Mouse (Mus musculus) naive thymus-derived CD4-positive, alpha-beta T cell, adult 2 months (primary cell): ENCODE measurements at regions not wholly inside any gene's neighbourhood (a gene's known extent, or its start where the extent isn't known, plus 50 kb on each side); places are given as distances from the start of the nearest gene placed in this dataset.
"Not testable (repeated sequence)": the region's sequence is repeated elsewhere in the genome, so short reads cannot be mapped to it uniquely, and the experiment has no call there.

Source experiments
- DNase-seq: peaks from one replicate; pipeline ENCODE4 v3.0.0-alpha.2; 2011; ENCODE audit warnings: low read depth

GRCm38 (mm10) chr9:3116311-3116710 lies 79.6 kb downstream of the Gm10715 start:
- DNase-seq, result not testable (repeated sequence)

GRCm38 (mm10) chr9:3161181-3161580 lies 124.5 kb downstream of the Gm10715 start:
- DNase-seq, result no peak

DNA sequence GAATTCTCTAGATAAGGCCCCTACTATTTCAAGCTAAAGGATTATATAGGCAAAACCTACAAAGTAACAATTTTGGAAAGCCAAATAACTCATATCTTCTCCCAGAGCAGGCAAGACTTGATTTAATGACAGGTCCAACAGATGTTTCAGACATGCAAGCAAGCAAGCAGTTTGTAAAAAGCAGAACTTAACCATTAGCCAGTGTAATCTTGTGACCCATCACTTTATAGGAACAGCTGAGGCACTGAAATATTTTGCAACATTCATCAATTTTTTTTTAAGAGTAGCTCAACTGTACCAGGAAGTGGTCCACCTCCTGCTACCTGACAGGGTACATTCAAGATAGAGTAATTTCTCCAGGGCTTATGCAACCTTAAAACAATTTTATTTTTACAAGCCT lies 147.7 kb downstream of the Gm10715 start:
- no peak for DNase-seq

DNA sequence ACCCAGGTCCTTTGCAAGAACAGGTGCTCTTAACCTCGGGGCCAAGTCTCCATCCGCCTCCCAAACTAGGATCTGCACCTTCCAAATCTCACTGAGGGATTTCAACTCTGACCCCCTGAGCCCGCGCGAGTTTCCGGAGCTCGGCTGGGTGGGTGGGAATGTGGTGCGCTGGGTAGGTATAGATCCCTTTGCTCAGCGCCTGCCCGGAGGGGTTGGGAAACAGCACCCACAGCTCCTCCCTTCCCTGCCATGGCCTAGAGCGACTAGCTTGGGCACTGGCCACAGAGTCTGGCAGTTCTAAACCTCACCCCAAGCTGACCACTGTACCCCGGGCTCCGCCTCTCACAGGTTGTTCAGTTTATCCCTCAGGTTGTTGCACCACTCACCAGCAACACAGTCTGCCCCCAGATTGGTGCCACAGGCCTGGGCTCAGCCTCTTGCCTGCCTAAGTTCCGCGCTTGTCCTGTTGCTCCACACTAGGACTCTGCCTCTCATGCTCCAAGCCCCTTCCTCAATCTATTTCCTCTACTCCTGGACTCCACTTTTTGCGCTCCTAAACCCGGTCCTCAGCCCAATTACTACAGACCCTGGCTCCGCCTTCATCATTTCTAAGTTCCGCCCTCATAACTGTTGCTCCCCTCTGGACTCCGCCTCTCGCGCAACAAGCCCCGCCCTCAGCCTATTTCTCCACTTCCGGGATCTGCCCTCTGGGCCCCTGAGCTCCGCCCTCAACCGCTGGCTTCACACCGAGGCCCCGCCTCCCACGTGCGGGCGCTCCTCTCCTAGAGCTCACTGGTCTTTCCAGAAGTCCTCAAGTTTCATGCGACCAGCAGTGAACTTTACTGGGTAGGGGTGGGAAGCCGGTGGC lies 135.6 kb upstream of the Alkbh8 start:
- no peak for DNase-seq

DNA sequence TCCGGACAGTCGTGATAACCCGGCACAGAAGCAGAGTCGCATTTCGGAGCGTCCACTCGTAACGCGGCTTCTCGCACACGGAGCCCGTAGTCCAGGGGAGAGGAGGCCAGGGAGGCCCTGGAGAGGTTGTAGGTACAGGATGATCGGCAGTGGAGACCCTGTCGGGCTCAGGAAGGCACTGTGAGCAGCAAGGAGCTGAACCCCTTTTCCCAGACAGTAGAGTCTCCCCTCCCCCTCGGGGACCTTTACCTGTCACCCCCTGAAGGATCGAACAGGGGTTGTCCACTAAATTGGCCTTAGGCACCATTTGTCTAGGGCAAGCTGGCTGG lies 135.0 kb upstream of the Alkbh8 start:
- DNase-seq, result not testable (repeated sequence)

- not testable (repeated sequence) for DNase-seq
These were observed 126.8 kb upstream of the Alkbh8 start for GRCm38 (mm10) chr9:3208120-3208519.

DNA sequence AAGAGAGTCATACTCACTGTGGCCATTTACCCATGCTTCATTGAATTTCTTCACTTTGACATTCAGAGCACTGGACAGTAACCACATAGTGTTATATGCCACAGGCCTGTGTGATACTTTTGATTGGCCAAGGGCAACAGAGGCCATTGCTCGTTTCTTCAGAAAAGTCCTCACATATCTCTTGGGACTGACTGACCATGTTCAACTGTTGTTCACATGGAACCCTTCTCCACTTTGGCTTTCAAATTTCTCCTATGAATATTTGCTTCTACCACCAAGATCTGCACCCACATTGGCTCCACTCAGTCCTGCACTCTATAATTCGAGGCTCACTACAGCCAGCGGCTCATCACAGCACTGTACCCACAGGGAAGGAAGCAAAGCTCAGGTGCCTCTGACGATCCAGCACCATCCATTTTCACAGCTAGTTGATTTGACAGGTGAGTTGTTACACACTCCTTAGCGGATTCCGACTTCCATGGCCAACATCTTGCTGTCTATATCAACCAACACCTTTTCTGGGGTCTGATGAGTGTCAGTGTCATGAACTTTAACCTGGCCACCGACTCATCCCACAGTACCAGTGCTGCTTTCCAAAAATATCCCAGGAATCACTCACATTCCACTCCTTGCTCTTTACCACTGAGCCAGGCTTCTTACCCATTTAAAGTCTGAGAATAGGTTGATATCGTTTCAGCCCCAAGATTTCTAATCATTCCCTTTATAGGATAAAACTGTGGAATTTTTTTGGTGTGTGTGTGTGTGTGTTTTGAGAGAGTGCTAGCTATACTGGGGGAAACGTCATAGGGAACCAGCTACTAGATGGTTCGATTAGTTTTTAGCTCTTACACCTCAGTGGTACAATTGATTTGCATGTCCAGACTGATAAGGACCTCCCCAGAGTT lies 76.3 kb upstream of the Alkbh8 start:
- peak; percentile 100 for DNase-seq

DNA sequence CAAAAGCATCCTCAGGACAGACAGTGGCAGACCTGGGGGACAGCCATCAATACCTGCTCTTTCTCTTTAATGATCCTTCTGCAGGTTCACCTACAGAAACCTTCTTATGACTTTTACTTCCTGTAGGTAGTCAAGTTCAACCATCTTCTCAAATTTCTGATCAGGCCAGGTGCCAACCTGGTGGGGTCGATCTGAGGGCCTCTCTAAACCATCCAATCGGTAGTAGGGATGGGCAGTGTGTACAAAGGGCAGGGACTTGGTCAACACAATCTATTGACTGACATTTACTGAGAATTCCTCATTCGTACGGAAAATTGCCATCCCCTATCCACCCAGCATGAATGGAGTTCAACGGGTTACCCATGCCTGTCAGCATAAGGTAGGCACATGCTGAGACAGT lies 74.8 kb upstream of the Alkbh8 start:
- DNase-seq, result peak; percentile 82

DNA sequence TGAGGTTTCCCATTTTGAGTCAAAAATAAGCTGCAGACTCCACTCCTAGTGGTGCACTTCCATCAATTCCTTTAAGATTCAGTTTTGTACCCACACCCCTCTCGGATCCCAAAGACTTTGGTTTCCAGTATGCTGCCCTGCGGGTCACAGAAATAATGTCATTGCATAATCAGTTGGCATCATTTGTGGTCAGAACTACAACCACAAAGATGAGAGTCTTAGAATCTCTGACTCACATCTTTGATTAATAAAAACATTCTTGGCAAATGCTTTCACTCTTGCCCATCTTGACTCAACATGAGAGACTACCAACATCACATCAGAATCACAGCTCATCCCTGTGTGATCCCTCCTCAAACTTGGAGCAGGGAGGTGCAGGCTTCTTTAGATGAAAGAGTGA lies 74.1 kb upstream of the Alkbh8 start:
- DNase-seq, result no peak

DNA sequence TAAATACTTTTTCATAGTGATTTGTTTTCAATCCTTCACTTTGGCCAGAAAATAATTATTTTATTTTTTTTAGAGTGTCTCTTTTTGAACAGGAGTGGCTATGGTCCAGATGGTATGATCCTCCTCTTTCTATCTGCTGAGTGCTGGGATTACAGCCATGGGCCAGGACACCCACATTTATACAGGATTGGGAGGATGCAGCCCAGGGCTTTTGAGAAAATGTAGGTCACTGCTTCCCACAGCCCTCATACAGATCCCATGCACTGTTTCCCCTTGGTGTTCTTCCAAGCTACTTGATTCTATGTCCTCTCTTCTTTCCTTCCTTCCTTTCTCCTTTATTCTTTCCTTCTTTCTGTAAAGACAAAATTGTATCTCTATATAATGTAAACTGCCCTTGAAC lies 70.5 kb upstream of the Alkbh8 start:
- no peak for DNase-seq

GRCm38 (mm10) chr9:3280496-3280895 lies 54.4 kb upstream of the Alkbh8 start:
- DNase-seq, result not testable (repeated sequence)

DNA sequence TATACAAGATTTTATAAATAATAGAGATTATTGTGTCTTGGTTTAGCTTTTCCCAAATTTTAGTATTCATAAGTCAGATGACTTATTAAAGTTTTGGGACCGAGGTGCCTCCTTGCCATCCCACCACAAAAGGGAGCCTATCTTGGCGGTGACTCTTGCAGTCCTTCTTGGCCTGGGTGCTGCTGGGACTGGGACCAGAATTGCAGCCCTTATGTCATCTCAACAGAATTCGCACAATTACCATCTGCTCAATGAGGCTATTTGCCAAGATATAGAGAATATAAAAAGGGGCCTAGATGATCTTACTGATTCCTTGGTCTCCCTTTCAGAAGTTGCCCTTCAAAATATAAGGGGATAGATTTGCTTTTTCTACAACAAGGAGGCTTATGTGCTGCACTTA lies 53.0 kb upstream of the Alkbh8 start:
- DNase-seq, result not testable (repeated sequence)

GRCm38 (mm10) chr9:3283381-3283780 lies 51.6 kb upstream of the Alkbh8 start:
- not testable (repeated sequence) for DNase-seq
